Mouse (Mus musculus) myocyte (in vitro differentiated cells): Measurements from ENCODE around the gene Farsb.

ENCODE experiments used
- E2F4 ChIP-seq: IDR thresholded peaks from one replicate; pipeline ENCODE4 v1.6.1; 2011; ENCODE audit warnings: mild to moderate bottlenecking, control low read depth, moderate library complexity; ENCODE audit not compliant: insufficient read depth
- MAX ChIP-seq: IDR thresholded peaks from one replicate; pipeline ENCODE4 v1.6.1; 2011; ENCODE audit warnings: low read depth, mild to moderate bottlenecking, control low read depth
- MYOD1 ChIP-seq, 3 experiments: IDR thresholded peaks; one replicate each; pipeline ENCODE4 v1.6.1; 2011; ENCODE audit warnings: control low read depth in 2 of 3, low read depth in 2 of 3, mild to moderate bottlenecking in 2 of 3, moderate library complexity in 1 of 3; ENCODE audit not compliant: insufficient read length in 2 of 3, control insufficient read depth in 1 of 3
- MYOG ChIP-seq, 3 experiments: IDR thresholded peaks; one replicate each; pipeline ENCODE4 v1.6.1; 2011; ENCODE audit warnings: control low read depth in 2 of 3, low read depth in 2 of 3, mild to moderate bottlenecking in 2 of 3; ENCODE audit not compliant: insufficient read length in 2 of 3, control insufficient read depth in 1 of 3, insufficient read depth in 1 of 3
- POLR2A ChIP-seq: IDR thresholded peaks from one replicate; pipeline ENCODE4 v1.6.1; 2011; ENCODE audit warnings: low read depth, mild to moderate bottlenecking, control low read depth, moderate library complexity; ENCODE audit not compliant: insufficient read length
- POLR2AphosphoS2 ChIP-seq: IDR thresholded peaks from one replicate; pipeline ENCODE4 v1.6.1; 2011; ENCODE audit warnings: low read depth, control low read depth; ENCODE audit not compliant: insufficient read length
- TCF3 ChIP-seq: IDR thresholded peaks from one replicate; pipeline ENCODE4 v1.6.1; 2011; ENCODE audit warnings: low read depth, control low read depth; ENCODE audit not compliant: insufficient read length
- USF1 ChIP-seq: IDR thresholded peaks from one replicate; pipeline ENCODE4 v1.6.1; 2011; ENCODE audit warnings: low read depth, mild to moderate bottlenecking, control low read depth, moderate library complexity

DNA sequence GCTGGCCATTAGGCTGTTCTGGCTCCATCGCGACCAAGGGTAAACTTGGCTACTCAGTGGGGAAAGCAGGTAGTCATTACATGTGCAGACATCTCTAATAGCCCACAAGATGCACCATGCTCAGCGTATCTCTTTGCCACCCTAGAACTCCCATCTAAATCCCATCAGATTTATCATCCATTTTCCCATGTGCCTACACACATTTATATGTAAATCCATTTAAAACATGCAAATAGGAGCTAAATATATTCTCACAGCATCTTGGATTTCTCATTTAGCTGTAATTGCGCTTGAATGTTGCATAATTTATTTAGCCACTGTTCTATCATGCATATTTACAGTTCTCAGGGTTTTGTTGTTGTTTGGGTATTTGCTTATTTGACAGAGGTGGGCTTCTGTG is 107.7 kb downstream of the Farsb start:
- TF ChIP-seq MYOG (IDR thresholded peaks at IDR 0.05; ENCODE audit: control insufficient read depth in 1 of 3, insufficient read depth in 1 of 3, insufficient read length in 2 of 3, low read depth in 2 of 3) (no peak), POLR2A (no peak), USF1 (no peak), TCF3 (no peak), MAX (no peak), MYOD1 (IDR thresholded peaks at IDR 0.05; ENCODE audit: control insufficient read depth in 1 of 3, insufficient read length in 2 of 3, low read depth in 2 of 3) (no peak), POLR2AphosphoS2 (no peak), E2F4 (no peak)
